Mouse (Mus musculus) heart, postnatal 25 days (tissue): Measurements from ENCODE around the gene Sppl3. TPM values are rescaled to one million over a fixed set of nuclear protein-coding genes. Genes with fewer than 3 reads are reported as not detected.

ENCODE experiments used
- DNase-seq: peaks from one replicate; pipeline ENCODE4 v3.0.0; 2022; ENCODE audit warnings: low spot score
- intact Hi-C: fragments of 180-260 bp; cut with DNase I; formaldehyde crosslinking; loops from one replicate; pipeline ENCODE4 v1.15.1; 2025
- total RNA-seq, 2 experiments: library from RNA; stranded (reverse); gene quantifications; 2 replicates each; pipeline ENCODE4 v1.2.3; 2021

Sppl3 gene
- 10 to 100 TPM; 34.8 to 35.5 TPM for total RNA-seq

DNA sequence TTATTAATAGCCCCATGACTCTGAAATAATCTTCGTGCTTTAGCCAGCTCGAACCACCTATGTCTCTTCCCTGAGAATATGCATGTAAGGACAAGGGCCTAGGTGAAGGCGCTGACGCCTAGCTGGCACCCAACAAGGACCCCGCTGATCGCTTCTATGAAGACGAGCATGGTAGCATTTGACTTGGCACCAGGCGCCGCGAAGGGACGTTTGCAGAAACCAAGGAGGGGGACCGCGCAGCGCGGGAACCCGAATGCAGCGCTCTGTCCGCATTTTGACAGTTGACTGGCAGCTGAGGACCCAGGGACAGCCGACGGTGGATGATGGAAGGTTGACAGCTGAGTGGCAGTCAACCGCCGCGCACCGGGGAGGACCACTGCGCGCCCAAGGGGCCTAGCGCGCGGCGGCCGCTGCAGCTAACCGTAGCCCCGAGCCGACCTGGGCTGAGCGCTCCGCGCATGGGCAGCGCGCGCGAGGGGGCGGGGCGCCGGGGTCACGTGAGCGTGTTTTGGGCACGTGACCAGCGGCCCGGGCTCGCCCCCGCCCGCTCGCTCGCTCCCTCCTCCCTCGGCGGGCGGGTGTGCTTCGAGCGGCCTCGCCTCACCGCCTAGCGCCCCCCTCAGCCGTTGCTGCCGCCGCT is at the start of gene Sppl3:
Sppl3 (plus strand) TSS at position 561 of the 640 bp plus-strand sequence.
- DNase-seq: peak; percentile 89
- intact Hi-C loops: loop anchor here (2.0 kb wide), 1 partner anchor 64 kb away; no protein-coding TSS in a partner anchor

DNA sequence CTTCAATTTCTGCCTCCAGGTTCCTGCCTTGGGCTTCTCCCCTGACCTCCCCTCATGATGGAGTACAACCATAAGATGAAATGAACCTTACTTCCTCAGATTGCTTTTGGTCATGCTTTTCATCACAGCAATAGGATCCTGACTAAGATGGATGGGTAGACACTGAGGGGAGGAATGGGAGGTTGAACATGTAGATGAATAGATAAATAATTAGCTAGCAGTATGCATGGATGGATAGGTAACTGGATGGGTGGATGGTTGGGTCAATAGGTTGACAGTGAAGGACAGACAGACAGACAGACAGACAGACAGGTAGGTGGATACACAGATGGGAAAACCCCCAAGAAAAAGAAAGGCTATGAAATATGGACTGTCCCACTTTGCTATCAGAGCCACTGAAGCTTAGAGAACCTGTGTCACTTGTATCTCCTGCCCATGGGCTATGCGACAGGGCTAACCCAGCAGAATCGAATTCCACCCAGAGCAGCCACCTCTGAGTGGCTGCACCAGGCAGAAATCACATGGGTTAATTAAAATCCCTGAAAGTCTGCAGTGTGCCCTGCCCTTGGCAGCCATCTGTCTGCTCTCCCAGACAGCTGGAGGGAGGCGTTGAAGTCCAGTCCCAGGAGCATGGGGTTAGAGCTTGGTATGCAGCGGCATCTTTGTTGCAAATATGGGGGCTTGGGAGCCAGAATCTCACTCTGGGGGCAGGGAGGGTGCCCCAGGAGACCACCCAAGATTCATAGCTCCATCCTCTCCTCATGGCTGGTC is 49.2 kb upstream of the Sppl3 start:
- intact Hi-C loops: no loop called here
- no peak for DNase-seq

GRCm38 (mm10) chr5:114964315-114964966 is 46.5 kb upstream of the Sppl3 start:
- intact Hi-C loops: no loop called here
- no peak for DNase-seq

DNA sequence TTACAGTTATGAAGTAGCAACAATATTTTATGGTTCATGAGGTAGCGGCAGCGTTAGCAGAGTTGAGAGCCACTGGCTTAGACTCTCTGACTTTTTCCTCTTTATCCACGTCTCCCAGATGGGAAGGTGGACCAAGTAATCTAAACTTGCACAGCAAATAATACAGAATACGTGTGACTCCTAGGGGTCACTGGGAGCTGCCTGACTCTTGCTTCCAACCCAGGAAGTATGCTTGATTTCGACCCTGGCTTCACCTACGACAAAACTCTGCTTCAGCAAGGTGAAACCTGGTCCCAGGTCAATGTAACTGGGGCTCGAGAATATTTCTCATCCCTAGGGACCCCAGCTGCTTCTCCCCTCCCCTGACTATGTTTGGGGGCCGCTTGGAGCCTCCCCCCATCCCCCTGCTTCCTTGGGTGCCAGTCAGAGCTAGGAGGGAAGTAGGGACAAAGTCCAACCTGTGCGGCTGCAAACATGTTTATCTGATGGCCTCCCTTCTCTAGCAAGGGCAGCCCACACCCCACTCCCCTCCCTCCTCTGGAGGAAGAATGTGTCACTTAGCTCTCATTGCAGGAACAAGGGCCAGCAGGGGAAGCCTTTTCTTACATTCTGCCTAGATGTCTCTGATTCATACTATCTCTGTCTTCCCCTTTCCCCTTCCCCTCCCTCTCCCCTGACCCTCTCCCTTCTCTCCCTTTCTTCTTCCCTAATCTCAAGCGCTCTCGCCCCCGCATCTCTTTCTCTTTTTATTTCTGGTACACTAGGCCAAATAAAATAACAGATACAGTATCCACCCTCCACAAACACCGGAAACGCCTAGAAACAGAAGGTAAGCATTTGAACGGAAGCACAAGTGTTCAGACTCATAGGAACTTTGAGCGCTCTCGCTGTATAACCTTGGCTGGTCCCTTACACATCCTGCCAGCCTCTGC is 45.7 kb upstream of the Sppl3 start:
- DNase-seq: no peak
- intact Hi-C loops: no loop called here

DNA sequence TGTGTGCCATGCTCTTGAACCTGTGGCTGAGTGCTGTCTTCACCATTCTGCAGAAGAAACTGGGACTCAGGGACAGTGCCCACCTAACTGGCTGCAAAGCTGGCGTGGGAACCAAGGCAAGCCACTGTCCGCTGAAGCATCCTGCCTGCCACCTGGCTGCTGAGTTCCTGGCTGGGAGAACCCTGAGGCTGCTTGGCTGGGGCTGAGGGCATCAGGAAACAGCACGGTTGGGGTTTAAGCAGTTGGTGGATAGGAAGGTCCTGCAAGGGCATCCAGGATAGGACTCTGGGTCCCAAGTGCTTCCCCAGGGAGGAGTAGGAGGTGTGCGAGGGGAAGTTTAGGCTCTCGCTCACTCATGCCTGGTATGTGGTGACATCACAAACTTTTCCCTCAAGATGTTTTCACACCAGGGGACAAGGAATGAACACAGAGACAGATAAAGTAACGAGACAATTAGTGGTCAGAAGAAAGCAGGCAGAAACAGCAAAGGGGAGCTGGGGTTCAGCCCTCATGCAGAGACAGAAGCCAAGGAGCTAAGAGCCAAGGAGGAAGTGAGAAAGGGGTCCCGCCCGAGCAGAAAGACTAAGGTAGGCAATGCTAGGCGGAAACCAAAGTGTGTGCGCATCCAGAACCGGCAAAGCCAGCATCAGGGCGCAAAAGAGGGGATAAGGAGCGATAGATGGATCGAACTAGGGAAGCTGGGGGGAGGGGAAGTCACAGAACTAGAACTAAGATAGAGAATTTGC is 43.2 kb upstream of the Sppl3 start:
- intact Hi-C loops: no loop called here
- DNase-seq: no peak

DNA sequence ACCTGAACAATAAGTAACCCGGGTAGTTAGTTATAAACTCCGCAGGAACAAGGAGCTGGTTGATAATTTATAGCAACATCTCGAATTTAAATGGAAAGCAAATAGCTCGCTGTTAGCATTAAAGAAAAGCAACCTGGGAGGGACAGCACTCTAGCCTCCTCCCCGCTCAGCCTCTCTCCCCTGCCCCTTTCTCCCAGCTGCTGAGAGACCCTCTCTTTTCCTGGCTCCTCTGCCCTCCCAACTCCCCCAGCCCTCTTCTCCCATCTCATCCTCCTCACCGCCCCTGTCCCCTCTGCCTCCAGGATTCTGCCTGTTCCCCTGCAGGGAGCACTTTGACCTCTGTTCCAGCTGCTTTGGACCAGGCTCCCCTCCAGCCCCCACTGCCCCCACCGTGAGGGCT is 42.3 kb upstream of the Sppl3 start:
- intact Hi-C loops: no loop called here
- DNase-seq: no peak

GRCm38 (mm10) chr5:114969064-114969463 is 41.9 kb upstream of the Sppl3 start:
- intact Hi-C loops: no loop called here
- DNase-seq: no peak

DNA sequence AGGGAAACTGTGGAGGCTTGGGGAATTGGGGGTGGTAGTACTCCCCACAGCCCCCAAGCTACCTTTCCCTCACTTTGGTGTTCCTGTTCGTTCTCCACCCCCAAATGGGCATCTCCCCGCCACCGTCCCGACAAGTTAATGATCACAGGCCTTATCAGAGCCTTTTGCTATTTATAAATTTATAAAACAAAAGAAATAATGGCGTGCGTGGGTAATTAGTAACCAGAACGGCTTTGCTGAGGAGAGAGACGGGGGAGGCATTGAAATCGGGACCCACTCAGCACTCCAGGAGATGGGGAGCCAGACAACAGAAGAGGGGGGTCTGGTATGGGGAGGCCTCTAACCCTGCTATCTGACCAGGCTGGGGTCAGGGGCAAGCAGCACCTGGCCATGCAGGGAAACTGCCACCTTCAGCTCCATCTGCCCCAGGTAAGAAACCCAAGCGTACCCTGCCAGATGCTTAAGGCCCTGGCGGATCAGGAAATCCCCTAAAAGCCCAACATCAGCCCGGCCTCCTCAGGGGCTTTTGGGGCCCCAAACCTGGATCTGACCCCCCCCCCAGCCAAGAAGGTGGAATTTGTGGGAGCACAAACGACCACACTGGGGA is 41.2 kb upstream of the Sppl3 start:
- DNase-seq: no peak
- intact Hi-C loops: no loop called here

DNA sequence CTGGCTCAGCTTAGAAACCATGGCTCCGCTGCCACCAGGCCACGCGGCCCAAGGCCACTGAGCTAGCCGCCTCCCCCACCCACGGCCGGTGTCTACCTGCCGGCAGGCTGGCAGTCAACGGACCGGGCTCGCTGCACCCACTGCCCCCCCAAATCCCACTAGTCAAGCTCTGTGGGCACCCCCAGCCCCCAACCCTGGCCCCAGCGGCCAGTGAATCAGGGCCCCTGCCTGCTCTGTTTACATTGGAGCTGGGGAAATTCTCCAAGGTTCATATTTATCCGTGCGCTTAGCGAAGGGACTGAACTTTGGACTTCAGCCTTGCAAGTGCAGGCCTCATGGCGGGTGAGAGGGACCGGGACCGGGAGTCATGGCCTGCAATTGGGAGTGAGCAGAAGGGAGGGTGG is 40.1 kb upstream of the Sppl3 start, which contains the start of gene Hnf1a:
Hnf1a (minus strand) TSS at position 271 of the 404 bp plus-strand sequence.
- intact Hi-C loops: no loop called here
- DNase-seq: no peak

DNA sequence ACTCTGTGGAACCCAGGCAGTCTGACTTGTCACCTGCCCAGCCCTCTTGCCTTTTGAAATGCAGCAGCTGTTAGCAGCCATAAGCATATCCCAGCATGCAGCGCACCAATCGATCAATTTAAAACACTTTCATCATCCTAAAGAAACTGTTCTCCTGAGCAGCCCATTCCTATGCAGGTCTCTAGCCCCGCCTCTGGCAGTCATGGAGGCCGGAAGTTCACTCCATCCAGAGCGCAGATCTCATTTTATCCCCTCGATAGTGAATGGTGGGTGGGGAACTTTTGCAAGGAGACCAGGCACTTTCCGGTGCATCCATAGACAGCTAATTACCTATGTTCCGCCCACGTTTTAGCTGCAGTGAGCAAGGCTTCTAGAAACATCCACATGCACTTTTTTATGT is 38.7 kb upstream of the Sppl3 start:
- no peak for DNase-seq

GRCm38 (mm10) chr5:114973131-114973530 is 37.8 kb upstream of the Sppl3 start:
- intact Hi-C loops: no loop called here
- DNase-seq: no peak

More for the DNA sequence above, 38.7 kb upstream of the Sppl3 start:
- intact Hi-C loops: no loop called here

DNA sequence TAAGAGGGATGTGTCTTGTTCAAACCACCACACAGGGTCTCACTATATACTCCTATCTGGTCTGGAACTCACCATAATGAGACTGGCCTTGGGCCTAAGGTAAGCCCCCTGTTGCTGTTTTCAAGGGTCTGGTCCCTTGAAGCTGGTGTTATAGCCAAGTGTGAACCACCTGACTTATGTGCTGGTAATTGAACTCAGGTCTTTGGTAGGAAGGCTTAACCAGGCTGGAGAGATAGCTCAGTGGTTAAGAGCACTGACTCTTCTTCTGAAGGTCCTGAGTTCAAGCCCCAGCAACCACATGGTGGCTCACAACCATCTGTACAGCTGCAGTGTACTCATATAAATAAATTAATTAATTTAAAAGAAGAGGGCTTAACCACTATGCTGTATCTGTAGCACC is 34.0 kb upstream of the Sppl3 start:
- intact Hi-C loops: loop anchor here (5.0 kb wide), 1 partner anchor 210 kb away; no protein-coding TSS in a partner anchor
- no peak for DNase-seq

GRCm38 (mm10) chr5:114978473-114978872 is 32.5 kb upstream of the Sppl3 start:
- intact Hi-C loops: loop anchor here (2.0 to 5.0 kb wide), 2 partner anchors 209 to 258 kb away; no protein-coding TSS in a partner anchor
- DNase-seq: no peak

DNA sequence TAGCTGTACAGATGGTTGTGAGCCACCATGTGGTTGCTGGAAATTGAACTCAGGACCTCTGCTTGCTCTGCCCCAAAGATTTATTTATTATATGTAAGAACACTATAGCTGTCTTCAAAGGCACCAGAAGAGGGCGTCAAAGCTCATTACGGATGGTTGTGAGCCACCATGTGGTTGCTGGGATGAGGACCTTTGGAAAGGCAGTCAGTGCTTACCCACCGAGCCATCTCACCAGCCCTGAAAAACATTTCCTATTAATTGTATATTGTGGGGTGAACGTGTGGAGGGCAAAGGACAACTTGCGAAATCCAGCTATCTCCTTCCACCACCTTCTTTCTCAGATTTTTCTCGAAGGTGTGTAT is 32.1 kb upstream of the Sppl3 start:
- intact Hi-C loops: loop anchor here (1.0 to 5.0 kb wide), 4 partner anchors 97 to 258 kb away; no protein-coding TSS in a partner anchor

GRCm38 (mm10) chr5:114979250-114980121 is 31.5 kb upstream of the Sppl3 start:
- intact Hi-C loops: loop anchor here (1.0 to 5.0 kb wide), 5 partner anchors 29 to 257 kb away; no protein-coding TSS in a partner anchor
- peak; percentile 51 for DNase-seq

More for the DNA sequence above, 32.1 kb upstream of the Sppl3 start:
- DNase-seq: no peak

DNA sequence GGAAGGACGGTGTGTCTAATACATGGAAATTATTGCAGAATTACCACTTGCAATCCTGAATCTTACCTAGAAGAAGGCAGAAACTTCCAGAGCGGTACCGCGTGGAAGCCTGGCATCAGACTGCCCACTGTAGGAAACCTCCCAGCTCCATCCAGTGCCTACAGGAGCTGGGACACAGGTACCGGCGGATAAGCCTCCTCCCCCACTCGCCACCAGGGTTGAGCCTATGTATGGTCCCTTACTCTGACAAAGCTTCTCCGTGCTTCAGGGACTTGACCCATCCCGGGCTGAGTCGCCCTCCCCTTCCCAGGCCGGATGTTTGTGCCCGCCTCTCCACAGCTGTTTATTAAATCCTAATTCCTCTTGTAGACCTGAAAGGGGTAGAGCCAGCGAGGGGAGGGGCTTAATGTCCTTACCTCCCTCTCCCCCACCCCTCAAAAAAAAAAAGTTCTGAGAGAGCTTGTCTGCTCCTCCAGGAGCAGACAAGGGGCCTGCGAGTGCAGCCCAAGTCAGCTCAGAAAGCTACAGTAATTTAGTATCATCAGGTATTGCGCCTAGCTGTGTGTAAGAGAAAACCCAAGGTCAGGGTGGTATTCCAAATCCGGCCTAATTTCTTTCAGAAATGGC is 30.7 kb upstream of the Sppl3 start:
- intact Hi-C loops: loop anchor here (2.0 kb wide), 1 partner anchor 29 kb away; no protein-coding TSS in a partner anchor
- DNase-seq: no peak

GRCm38 (mm10) chr5:114982001-114982400 is 28.9 kb upstream of the Sppl3 start:
- no peak for DNase-seq
- intact Hi-C loops: no loop called here
